Mouse (Mus musculus) embryonic facial prominence, embryonic 12.5 days (tissue): ENCODE measurements around the gene Selenof. TPM values are rescaled to one million over a fixed set of nuclear protein-coding genes. Genes with fewer than 3 reads are reported as not detected.

ENCODE experiments used
- ATAC-seq: fragments of 200-750 bp; cut with Nextera tagmentation; 2 replicates; pipeline ENCODE4 v1.8.0; 2017; ENCODE audit not compliant: insufficient number of reproducible peaks, insufficient read depth, low FRiP score, low TSS enrichment
- H3K27ac ChIP-seq: fragments of 300-500 bp; sonication (generic); 2 replicates; pipeline ENCODE4 v1.5.1; 2016; ENCODE audit warnings: mild to moderate bottlenecking
- H3K27me3 ChIP-seq: fragments of 300-500 bp; sonication (generic); 2 replicates; pipeline ENCODE4 v1.6.1; 2016; ENCODE audit warnings: mild to moderate bottlenecking, moderate library complexity
- H3K36me3 ChIP-seq: fragments of 300-500 bp; sonication (generic); 2 replicates; pipeline ENCODE4 v1.6.1; 2016; ENCODE audit warnings: mild to moderate bottlenecking
- H3K4me1 ChIP-seq: fragments of 300-500 bp; sonication (generic); 2 replicates; pipeline ENCODE4 v1.6.1; 2016
- H3K4me2 ChIP-seq: fragments of 300-500 bp; sonication (generic); replicated peaks from 2 replicates; pipeline ENCODE4 v1.6.1; 2016; ENCODE audit warnings: mild to moderate bottlenecking, moderate library complexity
- H3K4me3 ChIP-seq: fragments of 300-500 bp; sonication (generic); 2 replicates; pipeline ENCODE4 v1.5.1; 2016; ENCODE audit warnings: mild to moderate bottlenecking
- H3K9ac ChIP-seq: fragments of 300-500 bp; sonication (generic); 2 replicates; pipeline ENCODE4 v1.6.1; 2016; ENCODE audit warnings: mild to moderate bottlenecking, moderate library complexity
- H3K9me3 ChIP-seq: fragments of 300-500 bp; sonication (generic); 2 replicates; pipeline ENCODE4 v1.6.1; 2016; ENCODE audit warnings: mild to moderate bottlenecking, moderate library complexity
- WGBS: fragments of 180-500 bp; shearing (Covaris S2); methylation state at CpG from one replicate; pipeline ENCODE4 v1.1.7; 2016; 5-methylcytosine and 5-hydroxymethylcytosine counted together
- polyA plus RNA-seq: library from polyadenylated mRNA; unstranded; fragments of >200 nt; fragmentation: Nextera tagmentation; extraction: Ambion mirVana; gene quantifications from 2 replicates; pipeline ENCODE4 v1.2.1, GENCODE M21; 2016

Selenof gene
- polyA plus RNA-seq, 1 experiment from 2014 or later: 511 TPM

- no peak overlapping the region for H3K9ac ChIP-seq
- no peaks in the 10 kb centered on the region for H3K27me3 ChIP-seq
- H3K27ac ChIP-seq: no peak overlapping the region
- ATAC-seq: no peak
- 78% methylated on average over 5 of the region's 5 CpGs for WGBS
- no peak overlapping the region for H3K4me3 ChIP-seq
- no peak overlapping the region for H3K4me2 ChIP-seq
- H3K4me1 ChIP-seq: no peaks in the 10 kb centered on the region
- no peaks in the 10 kb centered on the region for H3K9me3 ChIP-seq
- H3K36me3 ChIP-seq: peaks cover 41% of the 10 kb centered on the region
Observed at GRCm38 (mm10) chr3:144583789-144584188, 13.7 kb downstream of the Selenof start.

GRCm38 (mm10) chr3:144584789-144585553 lies 14.9 kb downstream of the Selenof start:
- Histone ChIP-seq H3K9me3 (no peaks in the 10 kb centered on the region), H3K4me2 (no peak overlapping the region), H3K4me1 (no peaks in the 10 kb centered on the region), H3K36me3 (peaks cover 31% of the 10 kb centered on the region), H3K27ac (no peak overlapping the region), H3K9ac (no peak overlapping the region), H3K27me3 (no peaks in the 10 kb centered on the region), H3K4me3 (no peak overlapping the region)
- no peak for ATAC-seq
- 79% methylated on average over 6 of the region's 6 CpGs for WGBS

- no peak for ATAC-seq
- 86% methylated on average over 7 of the region's 7 CpGs for WGBS
- Histone ChIP-seq H3K27me3 (no peaks in the 10 kb centered on the region), H3K27ac (no peak overlapping the region; the same call in 1 of the 2 replicates), H3K4me3 (no peak overlapping the region), H3K9me3 (no peaks in the 10 kb centered on the region), H3K4me2 (no peak overlapping the region), H3K4me1 (no peaks in the 10 kb centered on the region), H3K9ac (no peak overlapping the region), H3K36me3 (peaks cover 40% of the 10 kb centered on the region)
Observed at GRCm38 (mm10) chr3:144586731-144587130, 16.6 kb downstream of the Selenof start.

GRCm38 (mm10) chr3:144589189-144589890 lies 19.2 kb downstream of the Selenof start:
- ATAC-seq: no peak
- H3K9ac ChIP-seq: no peak overlapping the region

GRCm38 (mm10) chr3:144592992-144593785 lies 23.1 kb downstream of the Selenof start:
- H3K4me2 ChIP-seq: no peak overlapping the region
- H3K4me3 ChIP-seq: no peak overlapping the region
- no peaks in the 10 kb centered on the region for H3K27me3 ChIP-seq
- no peak overlapping the region for H3K27ac ChIP-seq
- no peaks in the 10 kb centered on the region for H3K4me1 ChIP-seq
- ATAC-seq: no peak
- H3K9ac ChIP-seq: no peak overlapping the region
- H3K9me3 ChIP-seq: no peaks in the 10 kb centered on the region
- 83% methylated on average over 9 of the region's 9 CpGs for WGBS
- peaks cover 31% of the 10 kb centered on the region for H3K36me3 ChIP-seq

More at GRCm38 (mm10) chr3:144589189-144589890, 19.2 kb downstream of the Selenof start:
- H3K36me3 ChIP-seq: peaks cover 29% of the 10 kb centered on the region
- H3K4me3 ChIP-seq: no peak overlapping the region
- H3K4me2 ChIP-seq: no peak overlapping the region
- H3K4me1 ChIP-seq: no peaks in the 10 kb centered on the region
- no peak overlapping the region for H3K27ac ChIP-seq
- 91% methylated on average over 8 of the region's 8 CpGs for WGBS
- no peaks in the 10 kb centered on the region for H3K9me3 ChIP-seq
- H3K27me3 ChIP-seq: no peaks in the 10 kb centered on the region

GRCm38 (mm10) chr3:144597121-144597520 lies 27.0 kb downstream of the Selenof start:
- WGBS: 86% methylated on average over 4 of the region's 4 CpGs
- Histone ChIP-seq H3K9me3 (no peaks in the 10 kb centered on the region), H3K36me3 (peaks cover 32% of the 10 kb centered on the region; the same call in 1 of the 2 replicates)

GRCm38 (mm10) chr3:144597790-144598467 lies 27.8 kb downstream of the Selenof start:
- Histone ChIP-seq H3K4me2 (no peak overlapping the region), H3K4me1 (no peaks in the 10 kb centered on the region), H3K36me3 (peaks cover 31% of the 10 kb centered on the region; the same call in 1 of the 2 replicates), H3K27ac (no peak overlapping the region), H3K9me3 (no peaks in the 10 kb centered on the region), H3K27me3 (no peaks in the 10 kb centered on the region), H3K4me3 (no peak overlapping the region), H3K9ac (no peak overlapping the region)
- no peak for ATAC-seq
- WGBS: 82% methylated on average over 12 of the region's 12 CpGs

More at GRCm38 (mm10) chr3:144597121-144597520, 27.0 kb downstream of the Selenof start:
- H3K9ac ChIP-seq: no peak overlapping the region
- H3K4me2 ChIP-seq: no peak overlapping the region
- no peak overlapping the region for H3K27ac ChIP-seq
- no peak overlapping the region for H3K4me3 ChIP-seq
- H3K4me1 ChIP-seq: no peaks in the 10 kb centered on the region
- no peak for ATAC-seq
- H3K27me3 ChIP-seq: no peaks in the 10 kb centered on the region

- H3K9ac ChIP-seq: no peak overlapping the region
- H3K27me3 ChIP-seq: no peaks in the 10 kb centered on the region
- WGBS: 46% methylated on average over 4 of the region's 4 CpGs
- no peak for ATAC-seq
- no peak overlapping the region for H3K27ac ChIP-seq
- H3K36me3 ChIP-seq: peaks cover 22% of the 10 kb centered on the region; the same call in 1 of the 2 replicates
- no peak overlapping the region for H3K4me3 ChIP-seq
- H3K9me3 ChIP-seq: no peaks in the 10 kb centered on the region
- H3K4me1 ChIP-seq: no peaks in the 10 kb centered on the region
- no peak overlapping the region for H3K4me2 ChIP-seq
Observed at GRCm38 (mm10) chr3:144602413-144602812, 32.3 kb downstream of the Selenof start.

- Histone ChIP-seq H3K9ac (no peak overlapping the region), H3K4me1 (no peaks in the 10 kb centered on the region), H3K9me3 (no peaks in the 10 kb centered on the region), H3K4me3 (no peak overlapping the region), H3K36me3 (peaks cover 20% of the 10 kb centered on the region; the same call in 1 of the 2 replicates), H3K4me2 (no peak overlapping the region), H3K27ac (no peak overlapping the region), H3K27me3 (no peaks in the 10 kb centered on the region)
- no peak for ATAC-seq
- 68% methylated on average over 7 of the region's 7 CpGs for WGBS
Observed at GRCm38 (mm10) chr3:144602819-144603218, 32.7 kb downstream of the Selenof start.

- no peak overlapping the region for H3K4me2 ChIP-seq
- H3K9me3 ChIP-seq: no peaks in the 10 kb centered on the region
- no peaks in the 10 kb centered on the region for H3K4me1 ChIP-seq
- no peak overlapping the region for H3K4me3 ChIP-seq
- ATAC-seq: no peak
- H3K27ac ChIP-seq: no peak overlapping the region
- peaks cover 14% of the 10 kb centered on the region; the same call in 1 of the 2 replicates for H3K36me3 ChIP-seq
- 86% methylated on average over 3 of the region's 3 CpGs for WGBS
- H3K9ac ChIP-seq: no peak overlapping the region
- H3K27me3 ChIP-seq: no peaks in the 10 kb centered on the region
Observed at GRCm38 (mm10) chr3:144603558-144603957, 33.5 kb downstream of the Selenof start.

GRCm38 (mm10) chr3:144604205-144604604 lies 34.1 kb downstream of the Selenof start:
- H3K27ac ChIP-seq: no peak overlapping the region
- no peak overlapping the region for H3K4me3 ChIP-seq
- H3K27me3 ChIP-seq: no peaks in the 10 kb centered on the region
- 0 out of 2 replicates have a peak, but pooled peaks cover 4% of the 10 kb centered on the region for H3K9me3 ChIP-seq
- no peaks in the 10 kb centered on the region for H3K4me1 ChIP-seq
- H3K36me3 ChIP-seq: peaks cover 10% of the 10 kb centered on the region; the same call in 1 of the 2 replicates
- H3K9ac ChIP-seq: no peak overlapping the region
- 75% methylated on average over 7 of the region's 7 CpGs for WGBS
- ATAC-seq: no peak
- H3K4me2 ChIP-seq: no peak overlapping the region
